Comparison of ENCODE assay signal across 7 mouse cellular contexts in genomic region chr6:145116098-145116672, GRCm38 (mm10). TPM values are rescaled to one million over a fixed set of nuclear protein-coding genes. Genes with fewer than 3 reads are reported as not detected.
DNase-seq lines count a peak whose midpoint lies in the region; ATAC-seq and TF ChIP-seq lines count a peak whose summit lies in the region.

No protein-coding gene starts in this region.

- H3K27me3 ChIP-seq in ES-Bruce4 (ENCODE audit: control insufficient read depth, insufficient read depth, low read length, poor library complexity, severe bottlenecking), result no peaks in the 10 kb centered on the region
- no peaks in the 10 kb centered on the region for H3K27me3 ChIP-seq in neural tube, embryonic 14.5 days (ENCODE audit: control insufficient read depth, insufficient read depth, low read length)

- H3K36me3 ChIP-seq in ES-Bruce4 (ENCODE audit: control insufficient read depth, insufficient read depth, low read length, poor library complexity, severe bottlenecking), result no peaks in the 10 kb centered on the region
- no peaks in the 10 kb centered on the region for H3K36me3 ChIP-seq in neural tube, embryonic 14.5 days (ENCODE audit: control insufficient read depth, insufficient read depth, low read length)

- H3K4me1 ChIP-seq in ES-Bruce4 (ENCODE audit: control insufficient read depth, insufficient read depth, low read length), result peaks cover 2% of the 10 kb centered on the region
- H3K4me1 ChIP-seq in neural tube, embryonic 14.5 days (ENCODE audit: control insufficient read depth, insufficient read depth, low read length), result no peaks in the 10 kb centered on the region

- no peak overlapping the region for H3K9ac ChIP-seq in ES-Bruce4 (ENCODE audit: low read depth, poor library complexity, severe bottlenecking)
- 0 out of 2 replicates have a peak overlapping the region, but pooled peaks have one; percentile 26 for H3K9ac ChIP-seq in neural tube, embryonic 14.5 days (replicated peaks; ENCODE audit: low read depth, low read length)

- H3K4me3 ChIP-seq in ES-Bruce4 (ENCODE audit: low read depth, low read length), result no peak overlapping the region
- no peak overlapping the region for H3K4me3 ChIP-seq in neural tube, embryonic 14.5 days (ENCODE audit: low read depth, low read length)

- 0 out of 2 replicates have a peak overlapping the region, but pooled peaks have one; percentile 3 for H3K27ac ChIP-seq in ES-Bruce4 (ENCODE audit: insufficient read depth, low read length)
- no peak overlapping the region for H3K27ac ChIP-seq in neural tube, embryonic 14.5 days (ENCODE audit: low read depth, low read length)

- peak; percentile 65 for DNase-seq in brain, embryonic 14.5 days (ENCODE audit: low read depth)
- DNase-seq in frontal cortex, postnatal 14 days (ENCODE audit: low spot score in 2 of 2), result no peak
- DNase-seq in lung, postnatal 14 days, result no peak
- DNase-seq in left cerebral cortex, postnatal 25 days (ENCODE audit: low spot score in 2 of 2), result no peak

- TF ChIP-seq EP300 in ES-Bruce4 (IDR thresholded peaks at IDR 0.05; ENCODE audit: insufficient read depth, low read depth, low read length), result no peak

- intact Hi-C loops in left cerebral cortex, postnatal 25 days (cut with DNase I), result loop anchor here (10.0 kb wide), 1 partner anchor 1461 kb away; no protein-coding TSS in a partner anchor

- no peak for TF ChIP-seq CTCF in ES-Bruce4 (IDR thresholded peaks at IDR 0.05; ENCODE audit: low read depth, low read length)
- no peak for TF ChIP-seq CTCF in brain, embryonic 14.5 days (IDR thresholded peaks at IDR 0.05; ENCODE audit: borderline replicate concordance, extremely low read depth, insufficient read depth, insufficient read length)

- H3K4me2 ChIP-seq in neural tube, embryonic 14.5 days (ENCODE audit: low read depth, low read length), result no peak overlapping the region

- WGBS in neural tube, embryonic 14.5 days, result 7% methylated on average over 4 of the region's 4 CpGs

- ATAC-seq in inflammation-experienced regulatory T-cells, adult 6 months, result peak; percentile 32
- peak; percentile 78 for ATAC-seq in neural tube, embryonic 14.5 days (ENCODE audit: low read depth)

- H3K9me3 ChIP-seq in ES-Bruce4 (replicated peaks; ENCODE audit: control insufficient read depth, insufficient read depth, low read length, poor library complexity, severe bottlenecking), result no peaks in the 10 kb centered on the region
- H3K9me3 ChIP-seq in neural tube, embryonic 14.5 days (ENCODE audit: control insufficient read depth, low read length), result no peaks in the 10 kb centered on the region

- TF ChIP-seq POLR2A in ES-Bruce4 (IDR thresholded peaks at IDR 0.05; ENCODE audit: insufficient read depth, low read length), result no peak
- no peak for TF ChIP-seq POLR2A in brain, embryonic 14.5 days (IDR thresholded peaks at IDR 0.05; ENCODE audit: borderline replicate concordance, extremely low read depth, insufficient read depth, insufficient read length, poor library complexity, severe bottlenecking)

RNA-seq across cellular contexts. Expression of gene Lrmp, which starts 0.7 kb away (rescaled TPM):
- polyA plus RNA-seq in ES-Bruce4 (2011; ENCODE audit: insufficient read depth, insufficient read length, low read depth, missing spikeins), result 0.91 and 1.1 TPM in 2 replicates
- 1.0 and 1.2 TPM in 2 replicates for polyA plus RNA-seq in brain, embryonic 14.5 days (2012; rRNA removed)
- polyA plus RNA-seq in inflammation-experienced regulatory T-cells, adult 6 months (2017; shearing (Covaris generic)), result 100 to 1,000 TPM; 106 to 181 (median 125) TPM
- 0.37 and 0.80 TPM in 2 replicates for polyA plus RNA-seq in neural tube, embryonic 14.5 days (2014; fragmentation: Nextera tagmentation; extraction: Ambion mirVana)
- 1 to 10 TPM; 2.1 to 3.8 TPM for total RNA-seq in left cerebral cortex, postnatal 25 days (2021)

RNA-seq across cellular contexts. Expression of gene Bcat1, which starts 40.2 kb away (rescaled TPM):
- polyA plus RNA-seq in ES-Bruce4 (2011; ENCODE audit: insufficient read depth, insufficient read length, low read depth, missing spikeins), result 141 and 170 TPM in 2 replicates
- polyA plus RNA-seq in brain, embryonic 14.5 days (2012; rRNA removed), result 14.2 and 34.6 TPM in 2 replicates
- 10 to 100 TPM; 13.7 to 17.8 (median 14.5) TPM for polyA plus RNA-seq in inflammation-experienced regulatory T-cells, adult 6 months (2017; shearing (Covaris generic))
- polyA plus RNA-seq in neural tube, embryonic 14.5 days (2014; fragmentation: Nextera tagmentation; extraction: Ambion mirVana), result 111 and 119 TPM in 2 replicates
- 10 to 100 TPM; 73.2 to 75.8 TPM for total RNA-seq in left cerebral cortex, postnatal 25 days (2021)

Comparison
In these comparisons a context has a peak if more than half of its experiments do, and no peak if none do; other contexts are left out.
1. RNA of gene Lrmp, which starts 0.7 kb away (polyA plus RNA-seq): 106 to 181 TPM in inflammation-experienced regulatory T-cells, adult 6 months; 1.0 to 1.2 TPM in brain, embryonic 14.5 days, 0.91 to 1.1 TPM in ES-Bruce4 and 0.37 to 0.80 TPM in neural tube, embryonic 14.5 days; every median in the first group is over 10 times any median in the second.